Mouse (Mus musculus): ENCODE data around the gene Negr1.

DNA sequence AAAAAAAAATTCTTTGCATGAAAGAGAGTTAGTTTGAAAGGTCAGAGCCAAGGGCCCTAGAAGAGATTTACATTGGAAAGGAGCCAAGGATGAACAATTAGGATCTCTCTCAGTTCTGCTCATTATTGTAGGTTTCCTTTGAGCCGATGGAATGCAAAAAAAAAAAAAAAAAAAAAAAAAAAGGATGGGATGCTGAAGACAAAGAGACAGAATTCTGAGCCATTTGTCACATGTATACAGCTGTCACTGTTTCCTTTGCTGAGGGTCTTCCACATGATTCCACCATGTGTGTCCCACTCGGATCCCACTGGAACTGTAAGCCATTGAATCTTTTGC lies 309.3 kb downstream of the Negr1 start:
- no peak for TF ChIP-seq CTCF (IDR thresholded peaks at IDR 0.05; ENCODE audit: low read depth, low read length)
- no peak for TF ChIP-seq GATA1 (IDR thresholded peaks at IDR 0.05; ENCODE audit: borderline replicate concordance, low read length)
- no peak for TF ChIP-seq POLR2AphosphoS5 (IDR thresholded peaks at IDR 0.05; ENCODE audit: insufficient replicate concordance, low read depth, low read length)
- TF ChIP-seq TAL1 (conservative IDR thresholded peaks at IDR 0.05; ENCODE audit: low read depth, low read length), result no peak
